Mouse (Mus musculus): ENCODE measurements around the gene Sipa1l2.

Gene Sipa1l2

GRCm38 (mm10) chr8:125539056-125540013 is 30.3 kb downstream of the Sipa1l2 start:
- in situ Hi-C loops (cut with MboI, MseI) = no loop called here

- in situ Hi-C loops (cut with MboI, MseI) = no loop called here
These were observed 31.3 kb downstream of the Sipa1l2 start for GRCm38 (mm10) chr8:125538265-125538664.

GRCm38 (mm10) chr8:125533709-125534108 is 35.9 kb downstream of the Sipa1l2 start:
- in situ Hi-C loops (cut with MboI, MseI) = no loop called here

GRCm38 (mm10) chr8:125532953-125533352 is 36.7 kb downstream of the Sipa1l2 start:
- in situ Hi-C loops (cut with MboI, MseI) = no loop called here

- in situ Hi-C loops (cut with MboI, MseI) = no loop called here
These were observed 37.4 kb downstream of the Sipa1l2 start for GRCm38 (mm10) chr8:125532177-125532576.

- in situ Hi-C loops (cut with MboI, MseI) = no loop called here
These were observed 38.0 kb downstream of the Sipa1l2 start for GRCm38 (mm10) chr8:125531640-125532039.

- in situ Hi-C loops (cut with MboI, MseI) = no loop called here
These were observed 38.5 kb downstream of the Sipa1l2 start for GRCm38 (mm10) chr8:125531088-125531438.

- in situ Hi-C loops (cut with MboI, MseI) = no loop called here
These were observed 39.2 kb downstream of the Sipa1l2 start for GRCm38 (mm10) chr8:125530187-125531087.

GRCm38 (mm10) chr8:125529019-125529418 is 40.6 kb downstream of the Sipa1l2 start:
- in situ Hi-C loops (cut with MboI, MseI) = no loop called here

- in situ Hi-C loops (cut with MboI, MseI) = no loop called here
These were observed 41.7 kb downstream of the Sipa1l2 start for GRCm38 (mm10) chr8:125527941-125528340.

- in situ Hi-C loops (cut with MboI, MseI) = no loop called here
These were observed 42.6 kb downstream of the Sipa1l2 start for GRCm38 (mm10) chr8:125526999-125527398.

GRCm38 (mm10) chr8:125526582-125526981 is 43.0 kb downstream of the Sipa1l2 start:
- in situ Hi-C loops (cut with MboI, MseI) = no loop called here

- in situ Hi-C loops (cut with MboI, MseI) = loop anchor here (25.0 kb wide), 1 partner anchor 1787 kb away; no protein-coding TSS in a partner anchor
These were observed 45.1 kb downstream of the Sipa1l2 start for GRCm38 (mm10) chr8:125524479-125524878.

- in situ Hi-C loops (cut with MboI, MseI) = loop anchor here (25.0 kb wide), 1 partner anchor 1786 kb away; no protein-coding TSS in a partner anchor
These were observed 46.4 kb downstream of the Sipa1l2 start for GRCm38 (mm10) chr8:125523213-125523612.

- in situ Hi-C loops (cut with MboI, MseI) = loop anchor here (25.0 kb wide), 1 partner anchor 1785 kb away; no protein-coding TSS in a partner anchor
These were observed 47.5 kb downstream of the Sipa1l2 start for GRCm38 (mm10) chr8:125522151-125522550.

GRCm38 (mm10) chr8:125521087-125521486 is 48.5 kb downstream of the Sipa1l2 start:
- in situ Hi-C loops (cut with MboI, MseI) = loop anchor here (25.0 kb wide), 1 partner anchor 1784 kb away; no protein-coding TSS in a partner anchor

GRCm38 (mm10) chr8:125520308-125520707 is 49.3 kb downstream of the Sipa1l2 start:
- in situ Hi-C loops (cut with MboI, MseI) = loop anchor here (25.0 kb wide), 1 partner anchor 1783 kb away; no protein-coding TSS in a partner anchor

GRCm38 (mm10) chr8:125518951-125519350 is 50.7 kb downstream of the Sipa1l2 start:
- in situ Hi-C loops (cut with MboI, MseI) = loop anchor here (25.0 kb wide), 1 partner anchor 1782 kb away; no protein-coding TSS in a partner anchor

GRCm38 (mm10) chr8:125518301-125518700 is 51.3 kb downstream of the Sipa1l2 start:
- in situ Hi-C loops (cut with MboI, MseI) = loop anchor here (25.0 kb wide), 1 partner anchor 1781 kb away; no protein-coding TSS in a partner anchor

GRCm38 (mm10) chr8:125517397-125517796 is 52.2 kb downstream of the Sipa1l2 start:
- in situ Hi-C loops (cut with MboI, MseI) = loop anchor here (25.0 kb wide), 1 partner anchor 1780 kb away; no protein-coding TSS in a partner anchor

- in situ Hi-C loops (cut with MboI, MseI) = loop anchor here (25.0 kb wide), 1 partner anchor 1779 kb away; no protein-coding TSS in a partner anchor
These were observed 53.3 kb downstream of the Sipa1l2 start for GRCm38 (mm10) chr8:125516115-125516905.

Measured in T-helper 1 cell (primary cell).